Mouse (Mus musculus) liver, embryonic 11.5 days (tissue): ENCODE results near the gene Bglap2. TPM values are rescaled to one million over a fixed set of nuclear protein-coding genes. Genes with fewer than 3 reads are reported as not detected.
A peak's percentile ranks its signal among the peaks of the same experiment; 100 is the strongest.

Experiments used
- ATAC-seq: fragments of 200-750 bp; cut with Nextera tagmentation; replicated peaks from 2 replicates; pipeline ENCODE4 v1.8.0; 2017; ENCODE audit warnings: moderate number of reproducible peaks, mild to moderate bottlenecking, moderate TSS enrichment, moderate library complexity; ENCODE audit not compliant: low FRiP score
- DNase-seq: peaks from one replicate; pipeline ENCODE4 v3.0.0-alpha.2; 2017; ENCODE audit warnings: low spot score
- H3K27ac ChIP-seq: fragments of 300-500 bp; sonication (generic); 2 replicates; pipeline ENCODE4 v1.5.1; 2014; ENCODE audit warnings: mild to moderate bottlenecking, low read depth, low read length, control low read depth
- H3K27me3 ChIP-seq: fragments of 300-500 bp; sonication (generic); replicated peaks from 2 replicates; pipeline ENCODE4 v1.6.1; 2014; ENCODE audit warnings: low read length, mixed read lengths; ENCODE audit not compliant: control insufficient read depth, insufficient read depth
- H3K36me3 ChIP-seq: fragments of 300-500 bp; sonication (generic); 2 replicates; pipeline ENCODE4 v1.6.1; 2014; ENCODE audit warnings: mild to moderate bottlenecking, low read length, moderate library complexity, mixed read lengths; ENCODE audit not compliant: control insufficient read depth, insufficient read depth
- H3K4me1 ChIP-seq: fragments of 300-500 bp; sonication (generic); replicated peaks from 2 replicates; pipeline ENCODE4 v1.6.1; 2014; ENCODE audit warnings: low read length, mixed read lengths; ENCODE audit not compliant: control insufficient read depth, insufficient read depth
- H3K4me2 ChIP-seq: fragments of 300-500 bp; sonication (generic); 2 replicates; pipeline ENCODE4 v1.6.1; 2014; ENCODE audit warnings: mild to moderate bottlenecking, control low read depth, moderate library complexity
- H3K4me3 ChIP-seq: fragments of 300-500 bp; sonication (generic); 2 replicates; pipeline ENCODE4 v1.5.1; 2014; ENCODE audit warnings: low read depth, low read length, control low read depth
- H3K9ac ChIP-seq: fragments of 300-500 bp; sonication (generic); 2 replicates; pipeline ENCODE4 v1.6.1; 2014; ENCODE audit warnings: low read depth, low read length, control low read depth
- H3K9me3 ChIP-seq: fragments of 300-500 bp; sonication (generic); 2 replicates; pipeline ENCODE4 v1.6.1; 2016; ENCODE audit warnings: low read length, inconsistent platforms, mixed read lengths; ENCODE audit not compliant: control insufficient read depth
- whole genome bisulfite sequencing: fragments of 180-500 bp; shearing (Covaris S2); extraction: QIAGEN DNeasy Blood & Tissue Kit; methylation state at CpG from one replicate; pipeline ENCODE4 v1.1.7; 2014; 5-methylcytosine and 5-hydroxymethylcytosine counted together
- polyA plus RNA-seq: library from polyadenylated mRNA; unstranded; fragments of >200 nt; fragmentation: Nextera tagmentation; extraction: Ambion mirVana; gene quantifications from 2 replicates; pipeline ENCODE4 v1.2.1, GENCODE M21; 2014

Gene Bglap2
- polyA plus RNA-seq, 1 experiment from 2014 or later = not detected

DNA sequence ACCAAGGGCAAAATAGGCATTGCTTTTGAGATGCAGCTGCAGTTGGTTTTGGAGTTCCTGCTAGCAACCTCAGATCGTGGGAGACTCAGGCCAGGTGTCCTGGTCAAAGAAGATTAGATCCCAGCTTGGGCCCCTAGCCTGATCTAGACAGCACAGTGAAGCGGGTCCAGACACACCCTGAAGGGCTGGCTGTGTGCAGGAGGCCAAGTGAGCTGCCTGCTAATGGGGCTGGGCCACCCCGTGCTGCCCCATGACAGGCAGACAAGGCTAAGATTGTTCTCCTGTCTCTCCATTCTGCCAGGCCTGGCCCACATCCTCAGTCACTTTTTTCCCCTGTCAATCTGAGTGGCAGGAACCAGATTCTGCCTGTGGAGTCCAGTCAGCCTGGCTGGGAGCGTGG, 14.8 kb downstream of the Bglap2 start:
- H3K27ac ChIP-seq = peak overlapping the region; percentile 78
- H3K4me1 ChIP-seq = peaks cover 36% of the 10 kb centered on the region
- peak overlapping the region; percentile 25; the same call in 1 of the 2 replicates for H3K4me3 ChIP-seq
- ATAC-seq (peak; percentile 90), DNase-seq (no peak)
- H3K27me3 ChIP-seq = peaks cover 21% of the 10 kb centered on the region
- peak overlapping the region; percentile 60 for H3K4me2 ChIP-seq
- WGBS = 45% methylated on average over 4 of the region's 4 CpGs
- peak overlapping the region; percentile 40 for H3K9ac ChIP-seq
- H3K36me3 ChIP-seq = peaks cover 32% of the 10 kb centered on the region
- H3K9me3 ChIP-seq = no peaks in the 10 kb centered on the region

DNA sequence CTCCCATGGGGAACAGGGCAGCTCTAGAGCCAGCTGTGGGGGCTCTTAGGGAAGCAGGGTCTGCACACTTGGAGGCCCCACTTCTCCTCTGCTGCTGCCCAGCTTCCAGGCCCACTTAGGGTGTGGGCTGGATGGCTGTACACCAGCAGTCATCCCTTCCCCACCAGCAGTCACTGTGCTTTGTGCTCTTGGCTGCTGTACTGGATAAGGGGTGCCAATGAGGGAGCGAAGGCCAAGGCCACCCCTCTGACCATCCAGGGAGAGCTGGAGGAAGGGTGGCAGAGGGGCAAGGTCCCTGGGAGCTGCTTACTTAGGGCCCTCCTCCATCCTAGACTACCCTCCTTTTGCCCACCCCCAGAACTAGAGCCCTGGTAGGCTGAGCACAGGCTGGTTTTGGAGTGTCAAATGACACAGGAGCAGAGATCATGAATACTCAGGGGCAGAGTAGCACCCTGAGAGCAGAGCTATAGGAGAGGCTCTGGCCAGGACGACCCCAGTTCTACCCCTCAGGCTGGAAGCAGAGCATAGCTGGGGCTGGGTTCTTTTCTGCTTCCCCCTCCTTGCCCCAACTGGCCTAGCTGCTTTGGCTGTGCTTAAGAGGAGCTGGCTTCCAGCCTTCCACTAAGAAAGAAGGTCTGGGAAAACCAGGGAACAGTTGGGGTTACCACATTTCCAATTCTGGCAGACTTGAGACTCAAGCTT, 16.7 kb downstream of the Bglap2 start:
- peaks cover 36% of the 10 kb centered on the region for H3K4me1 ChIP-seq
- peaks cover 21% of the 10 kb centered on the region for H3K27me3 ChIP-seq

DNA sequence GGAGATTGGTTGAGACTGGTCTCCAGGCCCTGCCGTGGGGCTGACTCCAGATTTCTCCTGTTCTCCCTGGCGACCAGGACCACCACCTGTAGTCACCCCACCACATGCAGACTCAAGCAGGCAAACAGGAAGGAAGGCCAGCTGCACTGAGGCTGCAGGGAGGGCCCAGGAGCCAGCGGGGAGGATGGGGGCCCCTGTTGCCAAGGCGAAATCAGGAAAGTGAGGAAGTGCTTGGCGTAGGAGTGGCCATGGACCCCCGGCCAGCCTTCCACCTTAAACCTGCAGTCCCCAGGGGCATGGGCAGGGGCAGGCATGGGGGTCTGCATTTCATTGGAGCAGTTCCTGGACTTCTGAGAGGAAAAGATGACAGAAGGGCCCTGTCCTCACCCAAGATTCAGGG, 17.4 kb downstream of the Bglap2 start:
- Histone ChIP-seq H3K36me3 (peaks cover 54% of the 10 kb centered on the region), H3K9me3 (no peaks in the 10 kb centered on the region), H3K27me3 (peaks cover 17% of the 10 kb centered on the region), H3K27ac (no peak overlapping the region), H3K4me1 (peaks cover 36% of the 10 kb centered on the region), H3K4me3 (no peak overlapping the region), H3K9ac (no peak overlapping the region), H3K4me2 (no peak overlapping the region)
- DNase-seq = no peak
- WGBS = 72% methylated on average over 6 of the region's 6 CpGs
- no peak for ATAC-seq

More for the DNA sequence above, 16.7 kb downstream of the Bglap2 start:
- H3K27ac ChIP-seq = peak overlapping the region; percentile 76; the same call in 1 of the 2 replicates
- peaks cover 48% of the 10 kb centered on the region for H3K36me3 ChIP-seq
- no peak overlapping the region for H3K9ac ChIP-seq
- WGBS = 82% methylated on average over 2 of the region's 2 CpGs
- H3K4me2 ChIP-seq = no peak overlapping the region
- ATAC-seq (no peak), DNase-seq (no peak)
- H3K4me3 ChIP-seq = no peak overlapping the region
- no peaks in the 10 kb centered on the region for H3K9me3 ChIP-seq

DNA sequence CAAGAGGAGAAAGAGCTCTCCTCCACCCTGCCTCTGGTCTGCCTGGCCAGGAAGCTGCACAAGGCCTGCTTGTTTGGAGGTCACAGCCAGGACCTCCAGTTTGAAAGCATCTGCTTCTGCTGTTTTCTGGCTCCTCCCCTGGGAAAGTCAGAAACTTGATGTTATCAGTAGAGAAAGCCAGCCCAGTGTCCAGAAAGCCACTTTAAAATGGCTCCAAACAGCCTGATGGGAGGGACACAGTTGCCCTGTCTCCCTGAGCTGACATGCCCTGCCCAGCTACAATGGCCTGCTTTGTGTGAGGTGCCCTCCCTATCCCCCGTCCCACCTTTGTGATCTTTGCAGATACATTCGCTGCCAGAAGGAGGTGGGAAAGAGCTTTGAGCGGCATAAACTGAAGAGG, 18.5 kb downstream of the Bglap2 start:
- H3K27me3 ChIP-seq = peaks cover 5% of the 10 kb centered on the region
- H3K9me3 ChIP-seq = no peaks in the 10 kb centered on the region
- DNase-seq = no peak
- peaks cover 65% of the 10 kb centered on the region for H3K36me3 ChIP-seq
- H3K9ac ChIP-seq = no peak overlapping the region
- no peak overlapping the region for H3K4me2 ChIP-seq
- no peak overlapping the region for H3K4me3 ChIP-seq
- ATAC-seq = no peak
- no peak overlapping the region for H3K27ac ChIP-seq
- WGBS = 78% methylated on average over 3 of the region's 3 CpGs
- peaks cover 36% of the 10 kb centered on the region for H3K4me1 ChIP-seq

DNA sequence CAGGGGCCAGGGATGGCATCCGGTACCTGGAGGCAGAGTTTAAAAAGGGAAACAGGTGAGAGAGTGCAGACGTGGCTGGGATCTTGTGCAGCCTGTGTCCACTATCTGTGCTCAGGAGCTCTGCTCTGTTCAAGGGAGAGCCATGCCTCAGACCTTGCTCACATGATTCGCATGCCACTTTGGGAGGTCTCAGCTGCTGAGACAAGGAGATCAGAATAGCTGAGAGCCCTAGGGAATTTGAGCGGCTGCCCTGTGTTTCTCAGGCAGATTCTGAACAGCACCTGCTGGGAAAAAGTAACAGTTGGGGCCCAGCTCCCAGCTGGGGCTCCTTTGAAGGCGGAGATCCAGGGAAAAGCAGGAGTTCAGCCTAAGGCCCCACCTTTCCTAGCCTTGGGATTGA, 18.9 kb downstream of the Bglap2 start:
- Histone ChIP-seq H3K27ac (no peak overlapping the region), H3K4me2 (no peak overlapping the region), H3K9me3 (no peaks in the 10 kb centered on the region), H3K4me1 (peaks cover 33% of the 10 kb centered on the region), H3K9ac (no peak overlapping the region), H3K27me3 (peaks cover 1% of the 10 kb centered on the region; the same call in 1 of the 2 replicates), H3K36me3 (peaks cover 69% of the 10 kb centered on the region), H3K4me3 (no peak overlapping the region)
- DNase-seq (no peak), ATAC-seq (no peak)
- WGBS = 85% methylated on average over 5 of the region's 5 CpGs

DNA sequence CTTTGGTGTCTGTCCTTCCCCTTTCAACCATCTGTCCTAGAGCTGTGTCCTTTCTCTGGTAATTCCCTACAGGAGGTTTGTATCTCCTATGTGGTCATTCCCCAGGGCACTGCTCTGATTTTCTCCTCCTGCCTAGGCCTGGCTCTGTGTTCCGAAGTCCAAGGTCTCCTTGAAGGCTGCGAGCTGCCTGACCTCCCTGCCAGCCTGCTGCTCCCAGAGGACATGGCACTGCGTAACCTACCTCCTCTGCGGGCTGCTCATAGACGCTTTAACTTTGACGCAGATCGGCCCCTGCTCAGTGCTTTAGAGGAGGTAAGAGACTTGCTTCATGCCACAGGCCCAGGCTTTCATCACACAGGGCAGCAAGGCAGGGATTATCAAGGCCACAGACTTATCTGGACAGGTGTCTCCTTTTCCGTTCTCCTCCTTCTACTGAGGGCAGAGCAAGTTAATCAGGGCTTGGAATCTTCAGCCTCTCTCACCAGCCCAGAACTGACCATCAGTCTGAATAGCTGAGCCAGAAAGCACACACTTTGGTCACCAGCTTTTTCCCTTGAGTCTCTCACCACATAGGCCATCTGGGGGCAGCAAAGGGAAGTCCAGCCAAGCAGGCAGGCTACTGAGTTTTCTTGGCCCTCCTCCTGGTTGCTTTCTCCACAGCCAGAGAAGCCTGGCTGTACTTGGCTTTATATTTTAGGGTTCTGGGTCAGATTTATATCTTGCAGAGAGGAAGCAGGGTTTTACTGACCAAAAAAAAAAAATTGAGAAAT, 23.9 kb downstream of the Bglap2 start:
- Histone ChIP-seq H3K9me3 (no peaks in the 10 kb centered on the region), H3K36me3 (peaks cover 91% of the 10 kb centered on the region), H3K27ac (no peak overlapping the region), H3K4me1 (no peaks in the 10 kb centered on the region), H3K27me3 (no peaks in the 10 kb centered on the region), H3K4me2 (no peak overlapping the region), H3K4me3 (no peak overlapping the region), H3K9ac (no peak overlapping the region)
- ATAC-seq (no peak), DNase-seq (no peak)
- 95% methylated on average over 8 of the region's 8 CpGs for WGBS

DNA sequence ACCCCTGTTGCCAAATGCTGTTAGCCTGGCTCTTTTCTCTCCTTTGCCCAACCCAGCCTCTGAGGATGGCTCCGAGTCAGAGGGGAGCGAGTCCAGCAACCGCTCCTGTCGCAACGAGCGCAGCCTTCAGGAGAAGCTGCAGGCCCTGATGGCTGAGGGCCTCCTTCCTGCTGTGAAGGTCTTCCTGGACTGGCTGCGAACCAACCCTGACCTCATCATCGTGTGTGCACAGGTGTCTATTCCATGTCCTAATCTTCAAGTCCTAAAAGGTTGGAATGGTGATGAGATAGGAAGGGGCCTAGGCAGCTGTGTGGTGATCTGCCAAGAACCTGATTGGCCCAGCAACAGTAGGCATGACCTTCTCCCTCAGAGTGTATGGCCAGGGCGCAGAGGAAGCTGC, 25.6 kb downstream of the Bglap2 start:
- no peaks in the 10 kb centered on the region for H3K9me3 ChIP-seq
- peaks cover 86% of the 10 kb centered on the region for H3K36me3 ChIP-seq
- DNase-seq (no peak), ATAC-seq (no peak)
- H3K4me2 ChIP-seq = no peak overlapping the region
- 95% methylated on average over 9 of the region's 9 CpGs for WGBS
- H3K4me1 ChIP-seq = no peaks in the 10 kb centered on the region
- no peak overlapping the region for H3K9ac ChIP-seq
- H3K27me3 ChIP-seq = no peaks in the 10 kb centered on the region
- no peak overlapping the region for H3K4me3 ChIP-seq
- no peak overlapping the region for H3K27ac ChIP-seq

DNA sequence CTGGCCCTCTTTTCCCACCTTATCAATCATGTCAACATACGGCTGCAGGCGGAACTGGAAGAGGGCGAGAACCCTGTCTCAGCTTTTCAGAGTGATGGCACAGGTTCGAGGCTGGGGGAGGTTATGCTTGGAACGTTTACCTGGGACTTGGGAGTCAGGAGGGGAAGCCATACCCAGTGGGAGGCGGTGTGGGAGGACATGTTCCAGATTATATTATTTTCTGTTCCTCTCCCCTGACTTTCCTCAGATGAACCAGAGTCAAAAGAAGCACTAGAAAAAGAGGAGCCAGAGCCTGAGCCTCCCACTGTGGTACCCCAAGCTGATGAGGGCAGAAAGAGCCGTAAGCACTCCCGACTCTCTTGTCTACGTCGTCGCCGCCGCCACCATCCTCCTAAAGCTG, 27.8 kb downstream of the Bglap2 start:
- WGBS = 88% methylated on average over 13 of the region's 13 CpGs
- H3K9ac ChIP-seq = no peak overlapping the region
- H3K4me2 ChIP-seq = no peak overlapping the region
- no peaks in the 10 kb centered on the region for H3K4me1 ChIP-seq
- DNase-seq = no peak
- no peak overlapping the region for H3K4me3 ChIP-seq
- H3K36me3 ChIP-seq = peaks cover 86% of the 10 kb centered on the region
- H3K9me3 ChIP-seq = no peaks in the 10 kb centered on the region
- H3K27ac ChIP-seq = no peak overlapping the region
- no peak for ATAC-seq
- no peaks in the 10 kb centered on the region for H3K27me3 ChIP-seq
